Mouse (Mus musculus) stomach, postnatal 0 days (tissue): ENCODE results near the gene Scml4.

Source experiments
- CTCF ChIP-seq: IDR thresholded peaks from 2 replicates; pipeline ENCODE4 v1.5.1; 2016; ENCODE audit warnings: antibody characterized with exemption, low read depth, mild to moderate bottlenecking, moderate library complexity
- EP300 ChIP-seq: optimal IDR thresholded peaks from 2 replicates; pipeline ENCODE3; 2016; ENCODE audit warnings: antibody characterized with exemption

DNA sequence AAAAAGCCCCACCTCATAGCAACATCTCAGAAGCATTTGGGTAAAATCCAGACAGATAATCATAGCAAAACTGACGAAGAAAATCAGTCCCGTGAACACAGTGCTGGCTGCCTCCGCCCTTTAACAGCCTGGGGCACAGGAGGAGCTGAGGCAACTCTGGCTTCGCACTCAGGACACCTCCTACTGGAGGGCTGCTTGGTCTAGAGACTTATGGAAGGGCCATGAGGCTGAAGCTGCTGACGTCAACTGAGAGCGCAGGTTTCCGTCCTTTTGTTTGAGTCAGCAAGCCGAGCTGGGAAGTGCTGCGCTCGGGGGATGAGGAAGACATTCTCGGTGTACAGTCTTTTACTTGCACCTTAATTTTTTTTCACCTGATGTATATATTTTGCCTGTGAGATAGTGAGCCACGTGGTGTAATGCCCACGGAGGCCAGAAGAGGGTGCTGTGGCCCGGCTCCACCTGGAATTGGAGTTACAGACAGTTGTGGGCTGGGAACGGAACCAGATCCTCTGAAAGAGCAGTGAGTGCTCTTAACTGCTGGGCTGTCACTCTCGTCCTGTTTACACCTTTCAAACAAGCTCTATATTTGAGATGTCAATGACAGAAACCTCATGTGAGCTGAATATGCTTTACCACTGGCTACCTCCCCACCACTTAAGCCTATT is 18.5 kb upstream of the Scml4 start:
- TF ChIP-seq CTCF, result peak; percentile 68
- TF ChIP-seq EP300, result no peak
